Mouse (Mus musculus): ENCODE results near the gene Tmem131.

Gene Tmem131

DNA sequence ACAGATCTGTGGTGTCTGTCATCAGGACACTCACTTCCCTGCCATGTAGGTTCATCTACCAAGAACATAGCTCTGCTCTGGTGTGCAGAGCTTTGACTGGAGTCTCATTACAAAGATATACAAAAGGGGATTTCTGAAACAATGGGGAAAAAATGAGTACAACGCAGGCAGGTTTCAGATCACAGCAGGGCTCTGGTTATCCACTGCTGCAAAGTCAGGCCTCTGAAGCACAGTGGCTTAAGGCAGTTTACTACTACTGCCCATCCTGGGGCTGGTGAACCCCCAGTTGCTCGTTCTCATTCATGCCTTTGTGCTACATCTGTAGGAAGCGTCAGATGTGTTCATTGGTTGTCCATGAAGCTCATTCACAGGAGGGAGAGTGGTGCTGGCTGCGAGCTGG is 57.0 kb downstream of the Tmem131 start:
- no peak for DNase-seq (ENCODE audit: low spot score in 2 of 2)

DNA sequence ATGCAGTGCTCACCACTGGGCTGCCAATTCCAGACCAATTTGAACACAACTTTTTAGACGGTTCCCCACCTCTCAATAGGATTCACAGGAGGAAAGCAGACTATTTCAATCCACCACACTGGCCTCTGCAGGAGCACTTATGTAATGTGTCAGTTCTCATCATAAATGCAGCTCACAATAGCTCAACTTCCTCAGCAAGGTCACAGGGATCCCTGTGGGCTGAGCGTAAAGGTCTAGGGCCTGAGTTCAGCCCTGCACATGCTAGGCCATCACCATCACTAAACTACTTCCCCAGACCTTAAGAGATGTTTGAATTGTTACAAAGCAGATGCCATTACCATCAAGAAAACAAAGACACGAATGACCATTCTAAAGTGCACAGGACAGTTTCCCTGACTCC is 58.9 kb downstream of the Tmem131 start:
- no peak for DNase-seq (ENCODE audit: low spot score in 2 of 2)

GRCm38 (mm10) chr1:36883805-36884204 is 59.7 kb downstream of the Tmem131 start:
- DNase-seq (ENCODE audit: low spot score in 2 of 2): no peak

- DNase-seq (ENCODE audit: low spot score in 2 of 2): no peak
Measured at GRCm38 (mm10) chr1:36879154-36879553, 64.3 kb downstream of the Tmem131 start.

GRCm38 (mm10) chr1:36877126-36877525 is 66.3 kb downstream of the Tmem131 start:
- DNase-seq (ENCODE audit: low spot score in 2 of 2): no peak

- no peak for DNase-seq (ENCODE audit: low spot score in 2 of 2)
Measured at GRCm38 (mm10) chr1:36874874-36875561, 68.4 kb downstream of the Tmem131 start.

- no peak for DNase-seq (ENCODE audit: low spot score in 2 of 2)
Measured at GRCm38 (mm10) chr1:36871238-36871637, 72.2 kb downstream of the Tmem131 start.

DNA sequence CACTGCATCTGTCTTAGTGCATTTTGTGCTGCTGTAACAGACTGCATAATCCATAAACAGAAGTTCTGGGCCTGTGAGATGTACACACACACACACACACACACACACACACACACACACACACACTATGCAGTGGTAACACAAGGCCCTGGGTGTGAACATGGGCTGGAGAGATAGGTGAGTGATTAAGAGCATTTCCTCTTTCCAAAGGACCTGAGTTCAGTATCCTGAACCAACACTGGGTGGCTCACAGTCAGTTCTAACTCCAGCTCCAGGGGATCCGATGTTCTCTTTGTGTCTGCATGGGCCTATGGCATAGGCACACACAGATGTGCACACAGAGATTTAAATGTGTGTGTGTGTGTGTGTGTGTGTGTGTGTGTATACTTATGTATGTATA is 72.9 kb downstream of the Tmem131 start:
- DNase-seq (ENCODE audit: low spot score in 2 of 2): no peak

DNA sequence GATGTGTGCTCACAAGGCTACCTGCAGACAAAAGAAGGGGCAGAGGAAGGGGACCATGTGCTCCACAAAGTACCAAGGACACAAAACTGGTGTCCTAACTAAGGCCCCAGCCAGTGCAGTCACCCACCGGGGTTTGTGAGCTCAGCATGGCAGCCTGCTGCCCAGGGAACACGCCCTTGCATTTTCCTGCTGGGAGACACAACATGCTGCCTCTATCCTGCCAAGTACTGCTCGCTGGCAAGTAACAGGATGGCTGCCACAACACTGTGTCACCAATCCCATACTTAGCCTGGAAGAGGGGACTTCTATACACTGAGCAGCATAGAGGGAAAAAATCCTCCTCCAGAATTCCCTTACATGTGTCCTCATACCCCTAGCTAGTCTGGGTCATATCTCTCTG is 78.7 kb downstream of the Tmem131 start:
- peak in 1 of 2 experiments; percentile 34 for DNase-seq (ENCODE audit: low spot score in 2 of 2)

DNA sequence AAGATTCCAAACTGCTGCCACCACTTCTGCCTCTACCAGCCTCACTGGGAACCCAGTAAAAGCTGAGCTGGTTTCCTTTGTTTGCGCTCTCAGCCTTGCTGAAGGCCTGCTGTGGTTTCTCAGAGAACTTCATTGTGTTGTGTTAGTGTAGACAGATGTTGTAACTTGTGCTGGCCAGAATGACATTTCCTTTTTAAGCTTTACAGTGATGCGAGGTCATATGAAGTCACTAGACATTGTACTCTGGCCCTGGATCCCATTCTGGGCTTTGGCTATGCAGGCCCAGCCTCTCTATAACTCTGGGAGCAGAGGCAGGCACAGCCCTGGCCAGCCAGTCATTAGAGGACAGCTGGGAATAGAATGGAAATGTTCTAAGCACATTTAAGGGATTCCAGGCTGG is 81.7 kb downstream of the Tmem131 start:
- no peak for DNase-seq (ENCODE audit: low spot score in 2 of 2)

DNA sequence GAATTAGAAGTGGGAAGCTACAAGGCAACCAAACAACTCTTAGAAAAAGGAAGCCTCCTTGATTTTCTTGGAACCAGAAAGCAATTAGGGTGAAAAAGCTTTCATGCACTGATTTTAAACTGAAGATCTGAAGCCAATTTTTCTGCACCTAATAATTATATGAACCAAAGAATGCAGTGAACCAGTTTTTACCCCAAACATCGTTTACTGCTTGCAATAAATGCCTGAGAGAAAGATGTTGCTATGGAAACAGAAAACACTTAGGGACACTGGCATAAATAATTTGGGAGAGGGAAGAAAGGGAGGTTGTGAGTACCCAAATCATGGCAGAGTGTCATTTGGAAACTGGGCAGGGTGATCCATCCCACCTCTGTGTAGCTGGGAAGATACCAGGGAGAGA is 82.6 kb downstream of the Tmem131 start:
- no peak for DNase-seq (ENCODE audit: low spot score in 2 of 2)

DNA sequence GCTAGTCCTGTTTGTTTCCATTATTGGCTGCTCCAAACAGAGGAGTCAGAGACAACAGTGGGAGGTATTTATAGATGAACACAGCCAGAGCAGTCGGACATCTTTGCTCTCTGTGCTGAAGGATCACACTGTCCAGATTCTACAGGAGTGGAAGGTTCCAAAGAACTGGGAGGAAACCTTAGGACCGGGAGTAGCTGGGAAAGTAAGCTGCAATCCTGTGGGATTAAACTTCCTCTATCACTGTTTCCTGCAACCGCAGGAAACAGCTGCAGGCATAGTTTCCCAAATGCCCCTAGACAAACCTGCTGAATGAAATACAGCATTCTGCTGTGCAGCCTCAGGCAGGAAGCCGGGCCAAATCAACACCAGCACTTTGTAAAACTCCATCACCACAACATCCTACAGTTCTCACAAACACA is 83.0 kb downstream of the Tmem131 start:
- DNase-seq (ENCODE audit: low spot score in 2 of 2): no peak

- no peak for DNase-seq (ENCODE audit: low spot score in 2 of 2)
Measured at GRCm38 (mm10) chr1:36857081-36857480, 86.4 kb downstream of the Tmem131 start.

DNA sequence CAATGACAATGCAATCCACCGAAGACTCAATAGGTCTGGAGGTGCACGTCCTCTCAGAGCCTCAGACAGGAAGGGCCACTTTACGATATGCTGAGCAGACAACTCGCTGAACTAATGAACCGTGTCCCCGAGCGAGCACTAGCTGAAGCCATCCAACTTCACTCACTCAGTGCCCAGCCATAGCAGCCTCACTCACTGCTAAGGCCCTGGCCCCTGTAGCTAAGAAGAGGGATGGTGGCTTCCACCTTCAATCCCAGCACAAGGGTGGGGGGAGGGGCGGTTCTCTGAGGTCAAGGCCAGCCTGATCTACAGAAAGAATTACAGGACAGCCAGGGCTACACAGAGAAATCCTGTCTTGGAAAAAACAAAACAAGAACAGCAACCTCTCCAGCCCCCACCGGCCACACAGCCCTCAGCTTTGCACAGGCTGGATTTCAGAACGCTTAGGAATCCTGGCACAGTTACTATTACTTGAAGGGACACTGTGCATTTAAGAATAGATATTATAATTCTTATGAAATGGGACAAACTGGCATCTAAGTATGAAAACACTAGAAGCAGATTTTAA is 89.2 kb downstream of the Tmem131 start:
- DNase-seq (ENCODE audit: low spot score in 2 of 2): no peak

DNA sequence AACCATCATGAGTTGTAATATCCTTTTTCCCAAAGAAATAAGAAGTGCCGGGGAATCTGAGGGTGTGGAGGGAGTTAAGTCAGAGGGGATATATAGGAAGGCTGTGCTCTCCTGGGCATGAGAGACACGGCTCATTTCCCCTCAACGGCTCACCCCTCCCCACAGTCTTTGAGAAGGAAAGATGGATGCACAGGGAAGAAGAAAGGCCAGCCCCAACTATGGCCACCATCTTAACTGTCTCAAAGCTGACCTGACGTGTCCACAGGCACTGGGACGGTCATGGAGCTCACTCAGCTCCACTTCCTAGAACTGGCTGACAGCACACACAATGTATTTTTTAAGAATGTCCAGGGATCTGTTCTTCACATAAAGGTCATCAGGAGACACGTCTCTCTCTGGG is 91.4 kb downstream of the Tmem131 start:
- no peak for DNase-seq (ENCODE audit: low spot score in 2 of 2)

DNA sequence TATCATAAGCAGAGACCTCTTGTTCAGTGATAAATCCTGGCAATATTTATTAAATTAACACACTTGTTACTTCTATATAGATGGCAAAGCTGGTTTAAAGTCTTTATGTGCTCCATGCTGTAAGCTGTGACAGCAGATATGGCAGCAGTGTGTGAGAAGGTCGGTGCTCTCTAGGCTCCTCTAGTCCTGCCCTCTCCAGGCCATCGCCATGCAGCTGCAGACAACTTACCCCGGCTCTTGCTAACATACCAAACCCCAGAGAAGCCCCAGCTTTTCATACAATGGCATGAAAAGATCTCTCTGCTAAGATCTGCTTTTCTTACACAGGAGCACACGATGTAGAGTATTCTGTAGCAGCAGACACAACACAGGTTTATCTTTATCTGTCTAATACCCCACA is 92.1 kb downstream of the Tmem131 start:
- DNase-seq (ENCODE audit: low spot score in 2 of 2): no peak

DNA sequence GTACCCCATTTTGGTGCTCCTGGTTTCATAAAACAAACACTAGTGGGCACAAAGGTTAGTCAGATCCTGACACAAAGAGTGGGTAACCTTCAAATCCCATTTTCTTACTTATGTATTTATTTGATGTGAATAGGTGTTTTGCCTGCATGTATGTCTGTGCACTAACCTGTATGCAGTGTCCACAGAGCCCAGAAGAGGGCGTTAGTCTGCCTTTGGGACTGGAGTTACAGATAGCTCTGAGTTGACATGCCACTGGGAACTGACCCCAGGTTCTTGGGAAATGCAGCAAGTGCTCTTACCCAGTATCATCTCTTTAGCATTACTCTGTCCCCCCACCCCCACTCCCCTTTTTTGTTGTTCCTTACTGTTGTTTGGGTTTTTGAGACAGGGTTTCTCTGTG is 95.4 kb downstream of the Tmem131 start:
- no peak for DNase-seq (ENCODE audit: low spot score in 2 of 2)

- no peak for DNase-seq (ENCODE audit: low spot score in 2 of 2)
Measured at GRCm38 (mm10) chr1:36847276-36847675, 96.2 kb downstream of the Tmem131 start.

GRCm38 (mm10) chr1:36845031-36845430 is 98.4 kb downstream of the Tmem131 start:
- DNase-seq (ENCODE audit: low spot score in 2 of 2): no peak

DNA sequence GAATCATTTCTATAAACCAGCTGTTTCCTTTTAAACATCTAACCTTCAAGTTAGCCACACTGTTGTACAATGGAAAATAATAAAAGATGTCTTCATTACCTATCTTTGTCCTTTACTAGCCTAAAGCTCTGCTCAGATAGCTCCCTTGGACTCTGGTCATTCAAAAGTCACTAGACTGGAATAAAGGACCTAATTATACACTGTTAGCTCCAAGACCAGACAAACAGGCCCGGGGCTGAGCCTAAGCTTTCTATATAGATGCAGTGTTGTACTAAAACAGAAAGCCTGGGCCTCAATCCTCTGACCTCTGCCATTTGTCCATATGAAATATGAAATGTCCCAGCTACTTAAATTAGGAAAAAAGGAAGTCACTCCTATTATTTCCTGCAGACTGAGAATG is 101.7 kb downstream of the Tmem131 start:
- DNase-seq (ENCODE audit: low spot score in 2 of 2): no peak

DNA sequence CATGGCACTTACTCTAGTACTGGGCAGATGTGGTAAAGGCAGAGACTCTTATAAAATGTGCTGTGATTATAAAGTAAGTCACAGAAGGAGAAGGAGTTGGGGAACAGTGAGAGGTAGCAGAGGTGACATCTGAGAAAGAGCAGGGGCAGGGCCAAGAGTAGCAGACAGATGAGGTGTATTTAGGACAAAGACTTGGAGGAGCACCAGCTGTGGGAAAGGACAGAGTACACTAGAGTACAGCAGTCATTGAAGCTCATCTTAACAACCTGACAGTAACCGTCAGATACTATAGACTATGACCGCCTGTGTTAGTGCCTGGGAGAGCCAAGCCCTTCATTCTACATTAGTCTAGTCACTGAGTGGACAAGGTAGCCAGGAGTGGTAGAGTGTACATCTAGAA is 102.5 kb downstream of the Tmem131 start:
- no peak for DNase-seq (ENCODE audit: low spot score in 2 of 2)

DNA sequence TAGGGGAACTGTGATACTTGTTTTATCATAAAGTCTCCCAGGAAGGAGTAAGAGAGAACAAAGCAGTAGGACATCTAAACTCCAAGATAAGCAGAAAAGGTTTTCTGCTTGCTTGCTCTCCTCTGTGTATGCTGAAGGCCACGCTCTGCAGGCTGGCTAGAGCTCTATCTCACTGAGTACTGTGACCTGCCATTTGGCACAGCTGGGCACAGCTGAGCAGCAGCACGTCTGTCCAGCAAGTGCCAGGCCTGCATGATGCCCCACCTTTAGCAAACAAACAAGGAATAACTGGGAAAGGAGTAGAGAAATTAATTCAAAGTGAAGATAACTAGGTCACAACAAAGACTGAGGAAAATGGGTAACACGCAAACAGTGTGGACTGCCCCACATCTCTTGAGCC is 103.6 kb downstream of the Tmem131 start:
- DNase-seq (ENCODE audit: low spot score in 2 of 2): no peak

DNA sequence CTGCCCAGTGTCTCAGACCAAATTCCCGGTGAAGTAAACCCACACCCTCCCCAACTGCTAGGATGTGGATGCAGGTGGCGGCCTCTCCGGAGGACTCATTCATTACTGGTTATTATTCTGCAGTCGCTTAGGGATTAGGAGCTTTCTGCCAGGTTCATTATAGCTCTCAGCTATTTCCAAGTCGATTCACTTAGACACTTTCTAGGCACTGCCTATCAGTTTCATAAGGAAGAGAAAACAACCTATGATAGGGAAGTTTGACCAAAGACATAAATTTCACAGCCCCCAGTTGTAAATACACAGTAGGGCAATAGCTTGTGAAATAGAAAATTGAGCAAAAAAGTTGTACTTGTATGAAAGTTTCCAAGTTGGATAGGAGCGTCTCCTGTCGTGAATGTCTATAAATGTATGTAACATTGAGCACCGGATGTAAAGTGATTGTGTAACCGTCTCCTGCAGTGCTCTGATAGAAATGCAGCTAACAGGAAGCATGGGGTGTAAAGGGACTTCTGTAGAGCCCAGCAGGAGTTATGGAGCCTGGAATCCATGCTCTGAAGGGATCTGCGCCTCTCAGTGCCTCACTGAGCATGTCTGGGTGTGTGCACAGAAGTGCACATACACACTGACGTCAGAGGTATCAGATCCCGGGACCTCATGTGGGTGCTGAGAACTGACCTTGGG is 107.1 kb downstream of the Tmem131 start:
- no peak for DNase-seq (ENCODE audit: low spot score in 2 of 2)

All from right cerebral cortex, postnatal 36 days (tissue).